Mouse (Mus musculus) B cell, adult 62 days (primary cell): ENCODE data around the gene Pnma3. TPM values are rescaled to one million over a fixed set of nuclear protein-coding genes. Genes with fewer than 3 reads are reported as not detected.

ENCODE experiments used
- total RNA-seq: library from RNA; stranded (reverse); gene quantifications from 4 replicates; pipeline ENCODE4 v1.2.4, GENCODE M21; 2023

Gene Pnma3
- total RNA-seq, result not detected in 4 replicates

DNA sequence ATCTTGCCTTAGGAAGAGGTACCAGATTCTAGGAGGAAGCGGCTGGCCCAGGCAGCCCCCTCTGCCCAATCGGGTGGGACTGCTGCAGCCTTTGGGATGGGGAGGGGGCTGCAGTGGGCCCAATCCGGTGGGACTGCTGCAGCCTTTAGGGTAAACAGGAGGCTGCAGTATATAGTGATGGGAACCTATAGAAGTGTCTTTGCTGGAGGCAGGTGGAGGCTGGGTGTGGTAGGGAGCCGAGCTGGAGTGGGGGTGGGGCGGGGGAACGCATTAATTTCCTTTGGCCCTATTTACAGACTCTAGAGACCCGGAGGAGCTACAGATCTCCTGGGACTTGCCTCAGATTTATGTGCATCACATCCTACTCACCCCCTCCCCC, at the start of gene Pnma3:
TSS of gene Pnma3 (plus strand) at position 373 of the 379 bp plus-strand sequence.

DNA sequence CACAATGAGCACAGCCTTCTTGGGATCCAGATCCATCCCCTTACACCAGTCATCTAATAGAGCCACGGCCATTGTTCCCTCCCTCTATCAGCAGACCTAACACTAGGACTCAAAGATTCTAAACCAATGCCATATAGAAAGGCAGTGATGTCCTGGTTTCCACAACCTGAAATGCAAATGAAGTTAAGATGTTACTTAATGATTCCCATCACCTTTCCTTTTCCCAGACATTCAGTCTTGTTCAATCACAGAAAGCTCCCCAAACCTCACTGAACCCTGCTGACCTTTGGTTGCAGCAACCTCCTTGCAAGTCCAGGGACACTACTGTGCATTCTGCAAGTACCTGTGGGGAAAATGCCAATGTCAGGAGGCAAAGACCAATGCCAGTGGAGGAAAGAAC, 27.6 kb upstream of the Pnma3 start, which contains the start of gene Pnma5:
TSS of gene Pnma5 (minus strand) at position 101 of the 400 bp plus-strand sequence.

DNA sequence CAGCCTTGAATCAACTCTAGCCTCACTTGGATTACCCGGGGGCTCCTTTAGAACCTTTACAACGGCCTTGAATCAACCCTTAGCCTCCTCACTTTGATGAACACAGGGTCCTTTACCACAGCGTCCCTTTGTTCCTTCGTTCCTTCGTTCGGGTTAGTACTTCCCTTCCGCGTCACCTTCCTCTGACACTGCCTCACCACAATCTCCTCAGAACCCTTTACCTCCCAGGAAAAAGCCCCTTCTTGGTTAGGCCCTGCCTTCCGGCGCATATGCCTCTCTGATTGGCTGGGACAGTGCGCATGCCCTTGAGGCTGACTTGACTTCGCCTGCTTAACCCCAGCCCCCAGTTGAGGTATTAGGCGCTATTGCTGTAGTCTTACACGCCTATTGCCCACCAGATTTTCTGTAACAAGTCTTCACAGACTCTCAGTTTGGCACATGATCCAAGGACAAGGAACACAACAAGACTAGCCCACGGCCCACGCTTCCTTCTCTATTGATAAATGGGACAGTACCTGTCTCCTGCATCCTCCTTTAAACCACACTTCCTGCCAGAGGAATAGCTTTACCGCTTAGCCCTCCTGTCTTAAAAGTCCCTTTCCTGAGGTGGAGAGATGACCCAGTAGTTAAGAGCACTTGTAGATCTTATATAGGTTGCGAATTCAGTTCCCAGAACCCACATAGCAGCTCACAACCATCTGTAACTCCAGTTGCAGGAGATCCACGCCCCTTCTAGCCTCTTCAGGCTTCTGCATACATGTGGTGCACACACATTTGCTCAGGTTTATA, 17.9 kb downstream of the Pnma3 start, which contains the start of gene Xlr4a:
TSS of gene Xlr4a (minus strand) at position 212 of the 789 bp plus-strand sequence.

DNA sequence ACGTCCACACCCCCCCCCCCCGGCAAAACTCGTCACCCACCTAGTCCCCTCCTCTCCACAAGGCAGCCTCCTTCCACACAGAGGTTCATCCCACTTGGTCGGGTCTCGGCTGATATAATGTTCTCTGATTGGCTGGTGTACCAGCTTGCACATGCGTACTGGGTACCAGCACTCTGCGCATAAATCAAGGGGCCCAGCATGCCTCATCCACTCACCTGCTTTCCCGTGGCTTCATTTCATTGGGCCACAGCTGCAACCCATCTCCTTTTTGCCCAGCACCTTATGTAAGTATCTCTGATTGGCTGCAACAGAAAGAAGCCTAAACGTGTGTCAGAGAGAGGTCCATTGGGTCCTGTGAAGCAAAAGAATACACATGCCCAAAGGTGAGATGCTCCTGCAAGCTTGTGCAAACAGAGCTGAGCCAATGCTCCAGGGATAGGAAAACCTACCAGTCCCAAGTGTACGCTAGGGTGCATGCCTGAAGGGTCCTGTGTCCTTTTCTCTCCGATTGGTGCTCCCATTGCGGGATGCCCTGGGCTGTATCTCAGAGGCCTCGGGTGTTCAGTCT, 32.4 kb downstream of the Pnma3 start, which contains the start of gene Xlr3a:
TSS of gene Xlr3a (minus strand) at position 155 of the 568 bp plus-strand sequence.

DNA sequence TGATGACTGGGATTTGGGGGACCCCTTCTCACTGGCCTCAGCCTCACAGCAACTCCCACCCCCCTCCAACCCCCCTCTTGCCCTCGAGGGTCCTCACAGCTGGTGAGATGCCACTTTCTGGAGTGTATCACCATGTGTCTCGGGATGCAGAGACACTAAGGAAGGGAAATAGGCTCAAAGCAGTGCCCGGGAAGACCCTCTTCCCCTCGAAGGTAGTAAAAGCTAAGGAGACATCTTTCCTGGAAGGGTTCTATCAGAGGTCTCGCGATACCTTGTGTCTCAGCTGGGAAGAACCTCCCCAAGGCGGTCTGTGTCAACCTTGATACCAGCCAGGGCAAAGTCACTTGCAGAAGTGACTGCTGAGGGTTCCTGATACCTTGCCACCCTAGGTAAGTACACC, 52.2 kb downstream of the Pnma3 start, which contains the start of gene Gm14685:
TSS of gene Gm14685 (plus strand) at position 301 of the 400 bp plus-strand sequence.

Other genes starting within 250 kb of the Pnma3 start
- not detected in 4 replicates for gene Gabrq, start 239.6 kb upstream of the Pnma3 start, total RNA-seq
- 44.3 to 53.1 TPM (median 48.3 TPM) in 4 replicates for gene Cetn2, start 146.4 kb upstream of the Pnma3 start, total RNA-seq
- gene Nsdhl, start 146.2 kb upstream of the Pnma3 start, total RNA-seq, result 7.9 to 11.2 TPM (median 10.0 TPM) in 4 replicates
- not detected in 4 replicates for gene Zfp185, start 77.4 kb upstream of the Pnma3 start, total RNA-seq
- gene Pnma5, start 27.7 kb upstream of the Pnma3 start, total RNA-seq, result 2.0 to 2.4 TPM (median 2.2 TPM) in 4 replicates
- 9.5 to 19.3 TPM (median 13.0 TPM) in 4 replicates for gene Xlr4a, start 17.7 kb downstream of the Pnma3 start, total RNA-seq
- gene Xlr3a, start 32.3 kb downstream of the Pnma3 start, total RNA-seq, result 0.18 to 4.4 TPM (median 1.8 TPM) in 4 replicates
- 0.21 to 0.40 TPM (median 0.27 TPM) in 3 of 4 replicates, not detected in the other for gene Gm14685, start 52.3 kb downstream of the Pnma3 start, total RNA-seq
- not detected in 4 replicates for gene Xlr5b, start 84.0 kb downstream of the Pnma3 start, total RNA-seq
- gene DXBay18, start 84.7 kb downstream of the Pnma3 start, total RNA-seq, result 0.19 TPM in 1 of 4 replicates, not detected in the others
- not detected in 4 replicates for gene Spin2d, start 112.2 kb downstream of the Pnma3 start, total RNA-seq
- gene Xlr3b, start 127.4 kb downstream of the Pnma3 start, total RNA-seq, result 10.5 to 33.8 TPM (median 14.1 TPM) in 4 replicates
- gene Xlr4b, start 149.5 kb downstream of the Pnma3 start, total RNA-seq, result 30.2 to 40.7 TPM (median 39.6 TPM) in 4 replicates
- gene F8a, start 163.5 kb downstream of the Pnma3 start, total RNA-seq, result 12.5 to 13.9 TPM (median 12.7 TPM) in 4 replicates
- gene Xlr4c, start 178.3 kb downstream of the Pnma3 start, total RNA-seq, result 9.2 to 15.8 TPM (median 13.4 TPM) in 4 replicates
- gene Xlr3c, start 200.6 kb downstream of the Pnma3 start, total RNA-seq, result not detected in 4 replicates
- not detected in 4 replicates for gene Xlr5a, start 228.2 kb downstream of the Pnma3 start, total RNA-seq
- not detected in 4 replicates for gene Xlr5c, start 228.2 kb downstream of the Pnma3 start, total RNA-seq